Mouse (Mus musculus): ENCODE results near the gene Dennd4a. TPM values are rescaled to one million over a fixed set of nuclear protein-coding genes. Genes with fewer than 3 reads are reported as not detected.

The Dennd4a gene
- total and polyA plus RNA-seq, 3 experiments, result 22.6 to 41.1 (median 37.1) TPM

GRCm38 (mm10) chr9:64773936-64774335, 37.2 kb upstream of the Dennd4a start:
- dilution Hi-C loops (cut with MboI; ENCODE audit: extremely low pct_ligation_motif_present, extremely low pct_unique_long_range_greater_than_20kb, low sequenced_read_pairs) (no loop called here), in situ Hi-C loops (cut with MboI; ENCODE audit: low pct_ligation_motif_present, low pct_unique_long_range_greater_than_20kb, low sequenced_read_pairs) (no loop called here)
- H3K9me3 ChIP-seq (replicated peaks; ENCODE audit: low read length), result no peaks in the 10 kb centered on the region
- H3K27ac ChIP-seq (ENCODE audit: insufficient read depth, low read depth), result no peak overlapping the region
- peaks cover 0 to 15% of the 10 kb centered on the region in 2 experiments; a peak in 2 of 4 replicates for H3K4me1 ChIP-seq (ENCODE audit: control insufficient read depth in 1 of 2, insufficient read depth in 2 of 2)
- no peaks in the 10 kb centered on the region for H3K36me3 ChIP-seq (replicated peaks in 1 of 2; ENCODE audit: control insufficient read depth in 1 of 2, insufficient read depth in 1 of 2, low read length in 1 of 2)
- no peak overlapping the region for H3K4me3 ChIP-seq (replicated peaks in 1 of 3; ENCODE audit: low read depth in 2 of 3, low read length in 2 of 3, poor library complexity in 1 of 3)
- TF ChIP-seq MAX (IDR thresholded peaks at IDR 0.05; ENCODE audit: low read length), result no peak
- no peak for TF ChIP-seq PAX5 (IDR thresholded peaks at IDR 0.05; ENCODE audit: low read length)
- TF ChIP-seq CTCF (conservative IDR thresholded peaks at IDR 0.05 in 1 of 2, IDR thresholded peaks at IDR 0.05 in 1 of 2; ENCODE audit: low read depth in 2 of 2, low read length in 2 of 2), result peak in 1 of 2 experiments; percentile 64; a peak in 2 of 4 replicates
- no peak for TF ChIP-seq ZC3H11A (IDR thresholded peaks at IDR 0.05; ENCODE audit: low read depth, low read length)
- TF ChIP-seq USF2 (conservative IDR thresholded peaks at IDR 0.05; ENCODE audit: low read depth, low read length), result no peak
- TF ChIP-seq IRF4 (IDR thresholded peaks at IDR 0.05; ENCODE audit: low read depth, low read length), result no peak
- no peak for TF ChIP-seq ZKSCAN1 (IDR thresholded peaks at IDR 0.05; ENCODE audit: borderline replicate concordance, low read depth, low read length)
- peak; percentile 64 for TF ChIP-seq RAD21 (IDR thresholded peaks at IDR 0.05; ENCODE audit: low read depth, low read length)
- TF ChIP-seq JUND (conservative IDR thresholded peaks at IDR 0.05; ENCODE audit: low read depth, low read length), result no peak
- TF ChIP-seq TCF12 (IDR thresholded peaks at IDR 0.05; ENCODE audit: low read depth, low read length), result no peak
- no peak for TF ChIP-seq MEF2A (IDR thresholded peaks at IDR 0.05; ENCODE audit: borderline replicate concordance, low read depth, low read length)
- TF ChIP-seq BHLHE40 (IDR thresholded peaks at IDR 0.05; ENCODE audit: low read depth, low read length), result no peak
- TF ChIP-seq SMC3 (IDR thresholded peaks at IDR 0.05; ENCODE audit: low read depth, low read length), result peak; percentile 66
- no peak for TF ChIP-seq RCOR1 (conservative IDR thresholded peaks at IDR 0.05; ENCODE audit: low read depth, low read length)
- TF ChIP-seq KAT2A (IDR thresholded peaks at IDR 0.05; ENCODE audit: insufficient replicate concordance, low read length), result no peak
- no peak for TF ChIP-seq CHD1 (IDR thresholded peaks at IDR 0.05; ENCODE audit: low read depth, low read length)
- no peak for TF ChIP-seq ZNF384 (IDR thresholded peaks at IDR 0.05; ENCODE audit: low read depth, low read length)
- no peak for TF ChIP-seq CHD2 (IDR thresholded peaks at IDR 0.05; ENCODE audit: low read length)
- TF ChIP-seq ETS1 (conservative IDR thresholded peaks at IDR 0.05; ENCODE audit: low read depth, low read length), result no peak
- no peak for TF ChIP-seq HCFC1 (IDR thresholded peaks at IDR 0.05; ENCODE audit: low read depth, low read length)
- no peak for TF ChIP-seq JUN (IDR thresholded peaks at IDR 0.05; ENCODE audit: insufficient read depth, low read depth, low read length)
- DNase-seq (ENCODE audit: extremely low read depth), result no peak
- H3K9ac ChIP-seq (ENCODE audit: insufficient read depth, low read depth), result no peak overlapping the region
- no peaks in the 10 kb centered on the region for H3K79me2 ChIP-seq (replicated peaks; ENCODE audit: control insufficient read depth, extremely low read depth, insufficient read depth, poor library complexity, severe bottlenecking)
- no peak overlapping the region for H3K4me2 ChIP-seq (ENCODE audit: insufficient read depth, low read depth, poor library complexity, severe bottlenecking)
- H3K27me3 ChIP-seq (replicated peaks), result no peaks in the 10 kb centered on the region

DNA sequence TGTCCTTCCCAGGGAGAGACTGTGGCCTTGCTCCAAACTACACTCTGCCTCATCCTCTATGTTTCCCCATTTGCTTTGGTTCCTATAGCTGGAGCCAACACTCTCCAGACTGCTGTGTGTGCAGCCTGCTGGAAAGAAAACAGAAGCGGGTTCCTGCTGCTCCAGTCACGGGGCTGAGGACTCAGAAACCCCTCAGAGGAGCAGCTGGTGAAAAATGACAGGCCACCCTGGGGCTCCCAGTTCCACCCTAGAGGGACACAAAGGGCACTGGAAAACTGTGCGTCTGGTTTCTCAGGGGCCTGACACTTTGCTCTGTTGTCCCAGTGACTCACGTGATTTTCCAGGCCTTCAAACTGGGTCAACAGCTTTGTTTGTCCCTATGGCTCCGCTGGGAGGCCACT, 36.7 kb upstream of the Dennd4a start:
- in situ Hi-C loops (cut with MboI; ENCODE audit: low pct_ligation_motif_present, low pct_unique_long_range_greater_than_20kb, low sequenced_read_pairs) (no loop called here), dilution Hi-C loops (cut with MboI; ENCODE audit: extremely low pct_ligation_motif_present, extremely low pct_unique_long_range_greater_than_20kb, low sequenced_read_pairs) (no loop called here)
- Histone ChIP-seq H3K36me3 (replicated peaks in 1 of 2; ENCODE audit: control insufficient read depth in 1 of 2, insufficient read depth in 1 of 2, low read length in 1 of 2) (no peaks in the 10 kb centered on the region), H3K79me2 (replicated peaks; ENCODE audit: control insufficient read depth, extremely low read depth, insufficient read depth, poor library complexity, severe bottlenecking) (no peaks in the 10 kb centered on the region), H3K9me3 (replicated peaks; ENCODE audit: low read length) (no peaks in the 10 kb centered on the region), H3K4me3 (replicated peaks in 1 of 3; ENCODE audit: low read depth in 2 of 3, low read length in 2 of 3, poor library complexity in 1 of 3) (no peak overlapping the region), H3K27ac (ENCODE audit: insufficient read depth, low read depth) (no peak overlapping the region), H3K9ac (ENCODE audit: insufficient read depth, low read depth) (no peak overlapping the region), H3K4me1 (ENCODE audit: control insufficient read depth in 1 of 2, insufficient read depth in 2 of 2) (peaks cover 0 to 15% of the 10 kb centered on the region in 2 experiments; a peak in 2 of 4 replicates), H3K4me2 (ENCODE audit: insufficient read depth, low read depth, poor library complexity, severe bottlenecking) (no peak overlapping the region), H3K27me3 (replicated peaks) (no peaks in the 10 kb centered on the region)
- no peak for DNase-seq (ENCODE audit: extremely low read depth)
- TF ChIP-seq ZMIZ1 (IDR thresholded peaks at IDR 0.05; ENCODE audit: low read depth, low read length) (no peak), USF2 (conservative IDR thresholded peaks at IDR 0.05; ENCODE audit: low read depth, low read length) (no peak), EP300 (IDR thresholded peaks at IDR 0.05; ENCODE audit: low read length) (no peak), MYC (IDR thresholded peaks at IDR 0.05; ENCODE audit: low read depth, low read length) (no peak), RCOR1 (conservative IDR thresholded peaks at IDR 0.05; ENCODE audit: low read depth, low read length) (no peak), NRF1 (IDR thresholded peaks at IDR 0.05; ENCODE audit: low read depth, low read length) (no peak), NELFE (IDR thresholded peaks at IDR 0.05; ENCODE audit: low read depth, low read length) (no peak), BHLHE40 (IDR thresholded peaks at IDR 0.05; ENCODE audit: low read depth, low read length) (no peak), RAD21 (IDR thresholded peaks at IDR 0.05; ENCODE audit: low read depth, low read length) (no peak), PAX5 (IDR thresholded peaks at IDR 0.05; ENCODE audit: low read length) (no peak), UBTF (IDR thresholded peaks at IDR 0.05; ENCODE audit: low read depth, low read length) (no peak), JUN (IDR thresholded peaks at IDR 0.05; ENCODE audit: insufficient read depth, low read depth, low read length) (no peak), MEF2A (IDR thresholded peaks at IDR 0.05; ENCODE audit: borderline replicate concordance, low read depth, low read length) (no peak), CHD2 (IDR thresholded peaks at IDR 0.05; ENCODE audit: low read length) (no peak), MAFK (IDR thresholded peaks at IDR 0.05; ENCODE audit: insufficient replicate concordance, low read length) (no peak), KAT2A (IDR thresholded peaks at IDR 0.05; ENCODE audit: insufficient replicate concordance, low read length) (no peak)

Measured in CH12.LX (cell line).